Mouse (Mus musculus): Measurements from ENCODE around the gene Bri3bp. TPM values are rescaled to one million over a fixed set of nuclear protein-coding genes. Genes with fewer than 3 reads are reported as not detected.

Bri3bp gene
- polyA plus RNA-seq (2015; fragmentation: Nextera tagmentation; extraction: Ambion mirVana) = 23.1 and 24.7 TPM in 2 replicates

GRCm38 (mm10) chr5:125441234-125442114, at the start of gene Bri3bp:
TSS of gene Bri3bp (plus strand) at chr5:125441568.

GRCm38 (mm10) chr5:125433793-125434337, 7.5 kb upstream of the Bri3bp start, which contains the start of gene Dhx37:
TSS of gene Dhx37 (minus strand) at chr5:125434121.

GRCm38 (mm10) chr5:125475601-125476285, 34.4 kb downstream of the Bri3bp start, which contains the start of gene Aacs:
TSS of gene Aacs (plus strand) at chr5:125475814.

Small RNAs within 50 kb of the gene (microRNA-seq; reads per million reads assigned to microRNA genes)
- gene Gm27551 = not detected

Other genes starting within 250 kb of the Bri3bp start
- gene Scarb1, start 100.5 kb upstream of the Bri3bp start, polyA plus RNA-seq (2015; fragmentation: Nextera tagmentation; extraction: Ambion mirVana) = 43.0 and 50.1 TPM in 2 replicates
- 0.69 and 0.71 TPM in 2 replicates for gene Gm10382, start 52.2 kb upstream of the Bri3bp start, polyA plus RNA-seq (2015; fragmentation: Nextera tagmentation; extraction: Ambion mirVana)
- 680 and 814 TPM in 2 replicates for gene Ubc, start 51.4 kb upstream of the Bri3bp start, polyA plus RNA-seq (2015; fragmentation: Nextera tagmentation; extraction: Ambion mirVana)
- 4.8 and 4.9 TPM in 2 replicates for gene Dhx37, start 7.4 kb upstream of the Bri3bp start, polyA plus RNA-seq (2015; fragmentation: Nextera tagmentation; extraction: Ambion mirVana)
- 46.1 and 87.9 TPM in 2 replicates for gene Aacs, start 34.2 kb downstream of the Bri3bp start, polyA plus RNA-seq (2015; fragmentation: Nextera tagmentation; extraction: Ambion mirVana)
- 0.01 TPM in 1 of 2 replicates, not detected in the other for gene Tmem132b, start 90.2 kb downstream of the Bri3bp start, polyA plus RNA-seq (2015; fragmentation: Nextera tagmentation; extraction: Ambion mirVana)

Measured in urinary bladder, postnatal 0 days (tissue).